Mouse (Mus musculus) megakaryocyte, adult 5-6 weeks (primary cell): ENCODE results near the gene Npm1. TPM values are rescaled to one million over a fixed set of nuclear protein-coding genes. Genes with fewer than 3 reads are reported as not detected.
A peak's percentile ranks its signal among the peaks of the same experiment; 100 is the strongest.

Experiments
- ATAC-seq: 2 replicates; pipeline ENCODE4 v1.8.0; 2016; ENCODE audit warnings: mild to moderate bottlenecking, inconsistent platforms; ENCODE audit not compliant: poor library complexity, severe bottlenecking
- total RNA-seq, 2 experiments: library from RNA; stranded (forward) in 1 of 2; stranded (reverse) in 1 of 2; fragments of 153-499, 151-499 nt in 1 of 2; fragments of 221-1000, 200-1000 nt in 1 of 2; gene quantifications; 2 replicates each; pipeline versions ENCODE4 v1.2.3 to v1.2.4; 2015 to 2017

The Npm1 gene
- 717 and 796 TPM in 2 replicates for total RNA-seq (2015)
- total RNA-seq (2017), result 1,083 and 1,097 TPM in 2 replicates

DNA sequence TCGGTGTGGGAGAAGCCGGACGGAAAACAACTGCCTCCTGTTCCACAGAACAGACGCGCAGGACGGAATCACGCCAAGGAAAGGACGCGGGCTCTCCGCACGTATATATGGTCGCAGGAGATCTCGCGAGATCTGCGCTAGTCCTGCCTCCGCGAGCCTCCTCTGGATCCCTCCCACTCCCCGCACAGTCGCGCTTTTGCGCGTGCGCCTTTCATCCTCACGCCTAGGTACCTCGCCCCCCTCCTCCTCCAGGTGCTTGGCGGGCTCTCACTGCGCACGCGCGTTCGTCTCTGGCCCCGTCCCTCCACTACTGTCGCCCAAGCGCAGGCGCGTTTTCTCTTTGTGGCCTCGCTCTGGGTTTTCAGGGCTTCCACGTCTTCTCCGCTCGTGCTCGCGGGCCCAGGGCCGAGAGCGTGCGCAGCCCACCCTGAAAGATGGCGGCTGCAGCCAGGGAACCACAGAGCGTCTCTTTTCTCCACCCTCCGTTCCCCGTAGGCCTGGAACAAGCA lies at the start of gene Npm1:
Gene Npm1, minus strand, starts transcription at position 209 of the 509 bp plus-strand sequence.
- peak; percentile 97 for ATAC-seq

DNA sequence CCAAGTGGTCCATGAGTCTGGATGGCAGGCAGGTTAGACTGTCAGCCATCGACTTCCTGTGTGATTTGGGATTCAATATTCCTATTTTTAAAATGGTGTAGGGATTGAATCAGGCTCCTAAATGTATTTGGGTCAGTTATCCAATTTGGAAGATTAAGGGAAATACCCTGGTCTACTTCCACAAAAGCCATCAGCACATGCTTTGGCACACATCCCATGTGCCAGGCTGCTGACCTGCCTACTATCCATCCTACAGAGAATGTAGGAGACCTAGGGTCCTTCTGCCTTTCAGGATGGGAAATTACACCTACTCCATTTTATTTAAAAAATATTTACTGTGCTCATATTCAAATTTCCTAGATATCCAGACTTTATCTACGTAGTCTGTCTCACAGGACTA lies 44.4 kb upstream of the Npm1 start:
- no peak for ATAC-seq

DNA sequence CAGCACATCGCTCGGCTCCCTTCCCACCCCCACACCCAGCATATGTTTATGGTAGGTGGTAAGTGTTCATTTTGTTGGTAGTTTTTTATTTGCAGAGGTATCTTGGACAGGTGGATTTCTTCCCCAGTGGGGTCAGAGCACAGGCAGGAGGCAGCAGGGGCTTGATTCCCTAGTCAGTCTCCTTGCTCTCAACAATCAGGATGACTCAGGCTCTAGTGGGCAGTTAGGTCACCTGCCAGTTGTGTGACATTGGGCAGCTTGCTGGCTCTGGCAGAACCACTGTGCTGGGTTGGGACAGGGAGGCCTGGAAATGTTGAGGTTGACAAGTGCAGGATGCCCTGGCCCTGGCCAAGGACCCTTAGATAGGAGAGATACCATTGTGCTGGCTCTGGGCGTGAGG lies 42.0 kb upstream of the Npm1 start:
- ATAC-seq, result no peak

DNA sequence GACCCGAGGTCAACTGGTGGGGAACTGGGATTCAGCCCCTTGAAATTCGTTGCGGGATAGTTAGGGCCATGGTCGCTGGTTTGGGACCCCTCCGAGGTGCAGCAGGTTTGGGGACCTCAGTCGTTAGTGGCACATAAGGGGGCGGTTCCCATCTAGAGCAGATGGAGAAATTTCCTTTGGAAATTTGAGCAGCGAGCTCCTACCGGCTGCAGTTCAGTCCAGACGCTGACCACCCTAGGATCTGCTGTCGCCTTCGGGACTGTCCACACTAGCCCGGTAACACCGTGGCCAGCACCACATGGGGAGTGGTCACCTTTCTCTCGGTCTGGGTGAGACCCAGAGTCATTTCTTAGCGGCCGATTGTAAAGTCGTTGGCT lies 41.3 kb upstream of the Npm1 start:
- ATAC-seq, result no peak

- ATAC-seq, result no peak
These were observed 40.6 kb upstream of the Npm1 start, which contains the start of gene Tlx3 for GRCm38 (mm10) chr11:33203383-33204328. Gene Tlx3, minus strand, starts transcription at chr11:33203589.

DNA sequence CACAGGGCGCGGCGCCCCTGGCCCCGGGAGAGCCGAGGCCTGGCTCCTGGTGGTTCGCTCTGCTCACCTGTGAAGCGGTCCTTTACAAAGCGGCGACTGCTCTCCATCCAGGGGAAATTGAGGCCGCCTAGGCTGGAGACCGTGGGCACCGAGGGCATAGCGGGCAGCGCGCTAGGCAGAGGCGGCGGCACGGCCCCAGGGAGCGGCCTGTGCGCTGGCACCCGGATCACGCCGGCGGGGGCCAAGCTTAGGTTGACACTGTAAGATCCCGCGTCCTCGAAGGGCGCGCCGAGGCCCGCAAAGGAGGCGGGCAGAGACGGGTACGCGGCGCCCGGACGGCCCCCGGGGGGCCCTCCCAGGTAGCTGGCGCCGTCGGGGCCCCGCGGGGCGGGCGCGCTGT lies 40.0 kb upstream of the Npm1 start:
- no peak for ATAC-seq

DNA sequence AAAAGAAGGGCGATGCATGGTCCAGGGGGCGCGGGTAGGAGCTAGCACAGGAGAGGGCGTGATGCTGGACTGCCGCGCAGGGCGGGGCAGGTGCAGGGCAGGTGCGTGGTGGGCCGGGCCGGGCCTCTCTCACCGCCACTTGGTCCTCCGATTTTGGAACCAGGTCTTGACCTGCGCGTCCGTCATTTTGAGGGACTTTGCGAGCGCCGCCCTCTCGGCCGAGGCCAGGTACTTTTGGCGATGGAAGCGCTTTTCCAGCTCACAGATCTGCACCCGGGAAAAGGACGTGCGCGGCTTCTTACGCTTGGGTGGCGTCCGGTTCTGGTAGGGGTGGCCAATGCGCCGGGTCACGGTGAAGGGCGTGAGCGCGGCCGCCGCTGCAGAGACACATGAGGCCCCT lies 39.3 kb upstream of the Npm1 start:
- ATAC-seq, result no peak

- no peak for ATAC-seq
These were observed 38.6 kb upstream of the Npm1 start for GRCm38 (mm10) chr11:33201626-33202010.

DNA sequence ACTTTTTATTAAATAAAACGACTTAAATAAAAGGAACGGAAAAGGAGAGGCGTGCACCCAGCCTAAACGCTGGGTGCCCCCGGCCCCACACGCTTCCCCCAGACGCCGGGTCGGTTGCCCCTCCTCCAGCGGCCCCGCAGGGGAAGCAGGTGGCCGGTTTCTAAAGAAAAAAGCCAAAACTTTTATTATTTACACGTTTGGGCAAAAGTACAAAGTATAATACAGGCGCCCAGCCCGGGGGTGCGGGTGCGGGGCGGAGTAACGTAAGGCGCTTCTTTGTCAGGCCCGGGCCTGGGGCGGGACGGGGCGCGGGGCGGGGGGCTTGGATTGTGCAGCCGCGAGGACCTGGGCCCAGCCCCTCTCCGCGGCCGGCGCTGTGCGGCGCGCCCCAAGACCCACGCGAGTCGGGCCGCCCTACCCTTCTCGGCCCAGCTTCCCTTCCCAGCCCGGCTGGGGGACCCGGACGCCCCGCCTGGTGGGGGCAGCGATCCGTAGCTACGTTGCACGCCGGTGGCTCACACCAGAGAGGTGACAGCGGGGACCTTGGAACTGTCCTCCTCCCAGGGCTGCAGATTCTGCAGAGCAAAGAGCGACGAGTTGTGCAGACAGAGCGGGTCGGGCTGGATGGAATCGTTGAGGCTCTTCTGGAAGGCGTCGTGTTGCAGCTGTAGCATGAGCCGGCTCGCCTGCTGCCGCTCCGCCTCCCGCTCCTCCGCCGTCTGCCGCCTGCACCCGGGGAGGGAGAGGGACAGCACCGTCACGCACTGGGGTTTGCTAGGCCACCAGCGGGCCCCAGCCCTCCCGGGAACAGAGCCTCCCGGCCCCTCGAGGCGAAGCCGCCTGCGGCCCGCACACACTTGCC lies 38.0 kb upstream of the Npm1 start:
- no peak for ATAC-seq

DNA sequence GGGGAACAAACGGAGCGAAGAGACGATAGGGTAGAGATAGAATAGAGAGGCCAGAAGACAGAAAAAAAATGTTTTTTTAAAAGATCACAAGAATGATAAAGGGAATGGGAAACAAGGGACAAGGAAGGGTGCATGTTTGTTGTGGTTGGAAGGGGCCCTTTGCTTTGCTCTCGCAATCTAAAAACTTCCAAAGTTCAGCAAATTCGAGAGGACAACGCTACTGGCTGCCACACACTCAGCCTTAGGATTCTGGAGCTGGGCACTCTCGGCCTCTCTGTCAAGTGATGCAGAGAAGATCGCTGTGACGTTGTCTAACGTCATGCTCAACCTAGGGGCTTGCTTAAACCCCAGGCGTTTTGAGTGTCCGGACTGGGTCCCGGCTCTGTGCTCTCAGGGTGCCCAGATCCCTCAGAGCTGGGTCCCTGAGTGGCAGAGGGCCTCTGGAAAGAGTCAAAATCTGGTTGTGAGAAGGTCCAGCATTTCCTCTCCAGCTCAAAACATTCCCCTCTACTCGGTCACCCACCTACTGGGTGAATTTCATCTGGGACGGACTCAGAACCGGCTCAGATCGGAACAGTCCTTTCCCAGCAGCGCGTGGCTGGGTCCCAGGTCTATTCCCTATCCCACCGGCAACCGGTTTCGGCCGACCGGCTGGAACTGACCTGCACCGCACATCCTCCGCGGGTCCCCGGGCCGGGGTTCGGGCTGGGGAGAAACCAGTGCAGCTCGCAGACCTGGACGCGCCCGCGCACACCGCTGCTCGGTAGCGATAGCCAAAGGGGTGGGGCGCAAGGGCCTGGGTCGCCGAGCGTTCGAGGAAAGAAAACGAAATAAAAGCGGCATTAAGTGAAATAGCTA lies 37.1 kb upstream of the Npm1 start:
- ATAC-seq, result no peak

DNA sequence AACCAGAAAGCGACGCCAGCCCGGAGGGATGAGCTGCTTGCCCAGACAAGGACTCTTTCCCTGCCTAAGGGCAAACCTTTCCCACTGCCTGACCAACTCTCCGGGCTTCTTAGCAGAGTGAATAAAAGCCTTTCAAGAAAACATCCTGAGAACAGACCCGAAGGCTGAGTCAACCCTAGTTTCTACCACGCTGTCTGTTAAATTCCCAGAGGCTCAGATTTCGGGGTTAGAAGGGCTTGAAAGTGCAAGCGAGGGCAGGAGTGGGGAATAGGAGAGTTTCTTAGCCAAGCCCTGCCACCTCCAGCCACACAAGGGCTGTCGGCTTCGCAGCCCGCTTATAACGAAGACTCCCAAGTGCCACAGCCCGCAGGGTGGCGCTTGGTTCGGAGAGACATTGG lies 36.1 kb upstream of the Npm1 start:
- no peak for ATAC-seq

DNA sequence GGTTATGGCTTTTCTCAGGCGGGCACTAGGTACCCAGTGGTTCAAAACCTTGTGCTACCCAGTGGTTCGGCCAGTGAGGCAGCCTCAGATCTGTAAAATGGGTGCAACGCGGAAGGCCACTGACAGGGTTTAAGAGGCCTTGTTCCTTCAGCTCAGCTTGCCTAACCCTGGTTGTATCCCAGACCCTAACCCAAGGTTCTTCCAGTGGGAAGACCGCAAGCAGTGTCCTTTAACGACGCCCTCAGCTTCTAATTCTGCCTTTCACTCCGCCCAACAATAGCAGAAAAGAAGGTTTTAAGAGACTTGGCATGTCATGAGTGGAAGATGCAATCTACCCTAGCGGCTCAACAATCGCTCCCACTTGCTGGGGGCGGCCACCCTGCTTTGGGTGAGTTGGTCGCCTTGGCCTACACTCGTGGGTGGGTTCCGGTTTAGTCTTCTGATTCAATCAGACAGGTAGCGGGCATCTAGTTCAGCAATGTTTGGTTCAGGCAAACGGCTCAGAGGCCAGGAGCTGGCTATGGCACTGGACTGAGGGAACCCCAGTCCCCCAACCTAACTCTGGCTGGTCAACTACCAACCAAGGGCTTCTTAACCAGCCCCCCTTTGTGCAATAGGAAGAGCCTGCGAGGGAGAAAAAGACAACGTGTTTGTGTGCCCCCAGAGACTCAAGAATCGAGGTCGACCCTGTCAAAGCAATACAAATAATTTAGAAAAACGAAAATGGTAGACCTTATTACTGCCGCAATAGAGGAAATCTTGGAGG lies 35.5 kb upstream of the Npm1 start:
- no peak for ATAC-seq

DNA sequence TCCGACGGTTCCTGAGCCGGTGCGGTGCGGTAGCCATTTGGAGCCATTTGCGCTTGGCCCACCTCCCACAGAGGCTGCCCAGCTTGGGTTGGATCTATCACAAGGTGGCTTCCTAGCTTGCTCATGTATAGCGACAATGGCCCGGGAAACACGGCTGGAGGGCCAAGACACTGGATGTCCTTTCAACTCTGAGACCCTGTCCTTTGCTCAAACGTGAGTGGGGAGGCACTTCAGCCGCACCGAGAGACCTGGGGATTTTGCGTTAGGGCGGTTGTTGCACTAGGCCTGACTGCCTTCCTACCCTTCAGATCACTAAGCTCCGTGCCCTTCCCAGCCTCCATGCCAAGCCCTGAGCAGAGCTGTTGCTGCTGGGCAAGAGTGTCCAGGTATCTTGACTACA lies 34.7 kb upstream of the Npm1 start:
- no peak for ATAC-seq

DNA sequence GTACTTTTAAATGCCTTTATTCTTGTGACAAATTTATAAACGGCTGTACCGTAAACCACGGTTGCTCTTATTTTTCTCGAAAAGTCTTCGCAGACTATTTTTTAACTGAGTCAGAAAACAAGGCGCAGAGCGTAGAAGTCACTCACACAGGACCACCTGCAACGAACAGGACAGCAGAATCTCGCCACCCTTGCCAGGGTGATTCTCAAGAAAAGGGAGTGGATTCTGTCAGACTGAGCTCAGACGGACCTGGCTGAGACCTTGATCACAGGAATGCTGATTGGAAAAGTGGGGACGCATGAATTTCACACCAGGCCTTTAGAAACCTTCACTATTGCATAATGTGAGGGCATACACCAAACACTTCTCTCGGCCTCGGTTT lies 34.1 kb upstream of the Npm1 start:
- no peak for ATAC-seq

DNA sequence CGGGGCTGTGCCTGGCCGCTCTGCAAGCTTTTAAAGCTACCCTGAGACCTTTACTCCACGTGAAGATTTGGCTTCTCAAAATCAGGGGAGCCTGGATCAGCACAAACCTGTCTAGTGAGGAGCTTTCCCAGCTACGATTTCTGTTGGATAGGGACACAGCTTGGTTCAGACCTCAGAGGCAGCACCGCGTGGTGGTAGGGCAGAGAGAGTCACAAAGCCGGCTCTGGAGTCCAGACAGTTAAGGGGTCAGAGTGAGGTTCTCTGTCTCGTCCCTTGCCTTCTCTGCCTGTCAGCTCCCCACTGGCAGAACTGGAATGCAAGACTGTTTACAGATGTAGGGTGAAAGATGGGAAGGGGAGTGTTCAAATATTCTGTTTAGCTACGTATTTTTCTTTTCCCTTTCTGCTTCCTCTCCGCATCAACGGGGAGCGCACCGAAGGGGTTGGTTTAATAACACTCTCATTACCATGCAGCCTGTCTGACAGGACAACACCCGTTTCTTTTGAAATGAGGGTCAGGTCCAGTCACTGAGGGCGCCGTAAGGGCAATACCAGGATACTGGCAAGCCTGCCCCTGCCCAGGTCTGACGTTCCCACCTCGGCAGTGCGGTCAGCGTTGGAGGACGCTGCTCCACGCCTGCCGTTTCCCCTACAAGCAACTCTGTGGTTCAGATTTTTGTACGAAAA lies 33.6 kb upstream of the Npm1 start:
- no peak for ATAC-seq

DNA sequence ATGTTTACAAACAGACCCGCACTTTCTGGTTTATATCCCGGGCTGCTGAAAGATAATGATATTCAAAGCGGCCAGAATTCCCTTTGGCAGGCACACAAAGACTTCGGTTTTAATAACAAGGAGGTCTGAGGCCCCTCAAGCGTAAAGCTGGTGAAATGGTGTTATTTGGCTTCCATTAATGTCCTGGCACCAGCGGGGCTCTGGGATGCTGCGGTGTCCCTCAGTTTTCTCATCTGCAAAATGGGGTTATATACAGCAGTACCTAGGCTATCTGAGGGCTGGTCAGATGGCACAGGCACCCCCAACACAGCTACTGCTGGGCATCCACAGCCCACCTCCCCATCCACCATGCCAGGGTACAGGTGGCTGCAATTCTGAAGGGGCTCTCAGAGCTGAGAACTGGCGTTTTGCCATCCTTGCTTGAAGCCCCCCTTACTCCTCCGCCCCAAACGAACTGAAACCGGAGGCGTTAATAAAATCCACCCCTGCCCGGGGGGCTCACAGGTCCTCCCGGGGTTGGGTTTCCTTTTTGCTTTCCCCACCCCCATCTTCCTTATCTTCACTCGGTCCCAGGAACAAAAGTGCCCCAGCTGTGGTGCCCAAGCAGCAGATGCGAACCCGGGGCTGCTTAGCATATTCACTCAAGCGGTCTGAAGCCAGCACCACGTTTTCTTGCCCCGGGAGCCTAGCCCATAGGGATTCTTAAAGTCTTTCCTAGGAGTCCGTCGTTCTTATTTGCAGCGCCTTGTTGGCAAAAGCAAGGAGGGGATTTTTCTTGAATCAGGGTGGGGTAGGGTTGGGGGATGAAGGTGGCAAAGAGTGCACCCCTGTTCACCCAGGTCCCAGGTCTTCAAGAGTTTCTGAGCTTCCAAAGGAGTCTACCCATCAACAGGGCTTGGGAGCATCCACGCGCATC lies 32.8 kb upstream of the Npm1 start:
- ATAC-seq, result no peak

DNA sequence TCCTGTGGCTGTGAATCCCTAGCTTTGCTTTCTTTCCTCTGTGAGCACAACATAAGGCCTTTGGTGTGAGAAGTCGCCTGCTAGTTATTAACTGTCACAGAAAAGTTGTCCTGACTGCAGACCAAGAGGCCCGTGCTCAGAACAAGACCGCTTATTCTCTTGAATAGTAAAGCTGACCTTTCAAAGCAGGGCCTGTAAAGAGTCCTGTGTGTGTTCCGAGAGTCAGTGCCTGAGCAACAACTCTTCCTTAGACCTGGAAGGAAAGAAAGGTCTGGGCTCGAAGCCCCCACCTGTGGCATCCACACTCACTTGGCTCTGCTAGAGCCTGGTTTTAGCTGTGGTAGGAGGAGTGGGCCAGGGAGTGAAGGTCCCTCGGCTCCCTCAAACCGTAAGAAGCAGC lies 32.1 kb upstream of the Npm1 start:
- ATAC-seq, result no peak

DNA sequence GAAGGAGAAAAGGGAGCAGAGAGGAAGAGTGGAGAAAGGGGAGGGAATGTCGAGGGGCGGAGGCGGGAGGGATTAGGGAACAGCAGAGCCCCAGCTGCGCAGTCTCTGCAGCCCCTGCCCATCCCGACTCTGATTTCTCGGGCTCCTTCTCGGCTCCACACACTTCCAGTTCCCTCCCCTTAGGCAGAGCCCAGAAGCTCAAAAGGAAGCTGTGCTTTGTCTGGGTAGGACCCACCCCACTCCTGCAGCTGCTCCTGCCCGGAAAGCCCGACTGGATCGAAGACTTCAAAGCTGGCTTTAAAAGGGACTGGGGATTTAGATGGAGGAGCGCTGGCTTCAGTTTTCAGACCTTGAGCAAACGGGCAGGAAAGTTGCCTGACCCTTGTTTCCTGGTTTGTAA lies 30.7 kb upstream of the Npm1 start:
- ATAC-seq, result no peak
